Mouse (Mus musculus): ENCODE data around the gene Cit.
A peak's percentile ranks its signal among the peaks of the same experiment; 100 is the strongest.

- TF ChIP-seq POLR2A (IDR thresholded peaks at IDR 0.05; ENCODE audit: control insufficient read depth, low read depth, low read length) (no peak), CTCF (IDR thresholded peaks at IDR 0.05; ENCODE audit: control insufficient read depth, insufficient read depth, insufficient replicate concordance, low read depth, low read length) (peak; percentile 73; the same call in 1 of the 2 replicates)
These were observed 134.1 kb downstream of the Cit start for GRCm38 (mm10) chr5:115979134-115979696.

Measured in testis, adult 2 months (tissue).